Mouse (Mus musculus) WW6 (cell line): ENCODE results near the gene Hoxd10.

ENCODE experiments used
- DNase-seq: peaks from one replicate; pipeline ENCODE4 v3.0.0-alpha.2; 2013; ENCODE audit warnings: low read depth, low spot score

Gene Hoxd10

DNA sequence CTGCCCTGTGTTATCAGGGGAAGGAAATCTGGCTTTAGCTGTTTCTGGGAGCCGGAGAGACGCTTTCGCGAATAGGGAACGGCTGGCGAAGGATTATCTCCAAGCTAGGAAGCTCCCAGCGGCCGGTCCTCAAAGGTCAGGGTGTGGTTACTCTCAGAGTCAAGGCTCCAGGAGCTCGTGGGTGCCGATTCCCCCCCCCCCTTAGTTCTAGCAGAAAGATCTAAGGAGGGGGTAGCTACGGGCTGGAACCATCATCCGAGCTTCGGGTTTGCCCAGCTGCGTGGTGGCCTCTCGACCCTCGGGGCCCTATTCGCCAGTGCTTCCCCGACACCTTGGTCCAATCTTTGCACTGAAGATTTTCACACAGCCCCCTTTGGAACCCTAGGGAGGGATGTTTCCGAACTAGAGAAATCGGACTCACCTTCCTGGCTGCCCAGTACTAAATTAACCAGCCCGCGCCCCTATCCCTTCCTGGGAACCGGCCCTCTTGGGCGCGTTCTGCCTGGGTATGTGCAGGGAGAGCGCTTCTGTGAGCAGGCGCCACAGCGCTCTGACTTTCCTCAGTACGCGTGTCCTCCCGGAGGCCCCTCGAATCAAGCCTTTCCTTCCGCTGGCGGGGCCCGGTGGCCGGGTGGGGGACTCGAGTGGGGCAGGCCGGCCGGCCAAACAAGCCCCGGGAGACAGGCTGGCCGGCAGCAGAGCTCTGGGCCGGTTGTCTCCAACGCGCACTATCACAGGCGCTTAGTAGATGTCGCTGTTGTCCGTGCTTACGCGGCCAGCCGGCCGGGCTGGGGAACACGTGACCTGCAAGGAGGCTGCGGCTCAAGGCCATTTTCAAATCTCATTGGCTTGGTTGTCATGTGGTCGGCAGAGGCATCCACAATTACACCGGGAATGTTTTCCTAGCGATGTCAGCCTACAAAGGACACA is at the start of gene Hoxd10:
TSS of gene Hoxd10 (plus strand) at position 903 of the 930 bp plus-strand sequence.
- DNase-seq, result no peak

DNA sequence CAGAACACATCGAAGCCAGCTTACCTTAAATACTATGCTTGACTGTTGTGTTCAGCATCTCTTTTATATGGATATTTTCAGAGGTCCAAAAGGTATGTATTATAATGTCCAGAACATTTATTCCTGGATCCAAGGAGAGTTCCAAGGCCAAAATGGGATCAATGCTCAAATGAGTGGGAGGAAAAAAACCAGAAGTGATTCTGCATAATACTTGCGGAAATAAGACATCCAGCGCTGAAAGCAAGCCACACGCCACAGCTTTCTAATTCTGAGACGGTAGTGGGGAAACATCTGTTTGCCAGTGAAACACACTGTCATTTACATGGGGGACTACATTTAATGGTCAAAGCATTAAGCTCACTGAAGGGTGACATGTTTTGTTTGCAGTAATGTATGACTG is 49.3 kb upstream of the Hoxd10 start:
- no peak for DNase-seq

DNA sequence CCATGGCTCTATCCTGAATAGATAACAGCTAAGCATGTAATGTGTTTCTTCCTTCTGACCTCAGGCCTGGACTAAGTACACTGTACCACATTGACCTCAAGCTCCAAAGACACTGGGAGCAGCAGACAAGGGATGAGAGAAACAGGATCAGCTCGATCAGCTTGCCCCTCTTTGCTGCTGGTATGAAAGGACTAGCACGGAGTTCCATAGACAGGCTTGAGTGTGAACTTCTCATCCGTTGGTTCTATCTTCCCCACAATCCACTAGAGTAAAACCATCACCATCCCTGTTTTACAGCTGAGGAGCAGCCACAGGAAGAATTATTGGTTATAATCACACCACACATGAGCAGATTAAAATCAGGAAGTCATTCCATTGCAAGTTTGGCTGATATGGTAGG is 46.1 kb upstream of the Hoxd10 start:
- no peak for DNase-seq

GRCm38 (mm10) chr2:74647082-74647864 is 44.5 kb upstream of the Hoxd10 start:
- no peak for DNase-seq

- no peak for DNase-seq
Observed at GRCm38 (mm10) chr2:74652996-74653340, 38.8 kb upstream of the Hoxd10 start.

DNA sequence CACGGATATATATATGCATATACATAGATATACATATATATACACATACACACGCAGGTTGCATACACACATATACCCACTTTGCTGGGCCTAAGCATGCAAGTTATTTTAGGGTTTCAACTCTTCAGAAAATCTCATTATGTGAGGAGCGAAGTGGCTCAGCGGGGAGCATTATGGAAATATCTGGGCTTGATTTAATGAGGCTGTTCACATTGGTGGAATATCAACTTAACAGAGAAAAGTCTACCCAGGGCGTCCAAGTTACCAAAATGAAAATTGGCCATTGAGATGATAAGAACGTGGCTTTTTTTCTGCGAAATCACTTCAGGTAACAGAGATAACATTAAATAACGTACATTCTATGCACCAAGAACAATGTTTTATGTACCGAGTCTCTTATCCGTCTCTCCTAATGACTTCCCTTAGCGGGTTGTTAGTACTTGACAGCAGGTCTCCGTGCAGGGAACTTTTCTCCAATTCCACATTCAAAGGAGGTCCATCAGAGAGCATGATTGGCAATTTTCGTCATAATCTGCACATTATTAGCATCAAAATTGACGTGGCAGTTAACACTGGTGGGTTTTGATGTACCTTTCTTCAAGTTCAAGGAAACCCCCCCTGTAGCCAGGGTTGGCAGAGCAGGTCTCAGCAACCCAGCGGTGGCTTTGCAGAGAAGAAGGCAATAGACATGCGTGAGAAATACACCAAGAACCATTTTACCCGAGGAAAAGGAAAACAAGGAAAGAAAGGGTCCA is 37.8 kb upstream of the Hoxd10 start:
- no peak for DNase-seq

GRCm38 (mm10) chr2:74654743-74655419 is 36.8 kb upstream of the Hoxd10 start:
- no peak for DNase-seq

GRCm38 (mm10) chr2:74655420-74655781 is 36.3 kb upstream of the Hoxd10 start:
- DNase-seq, result no peak

DNA sequence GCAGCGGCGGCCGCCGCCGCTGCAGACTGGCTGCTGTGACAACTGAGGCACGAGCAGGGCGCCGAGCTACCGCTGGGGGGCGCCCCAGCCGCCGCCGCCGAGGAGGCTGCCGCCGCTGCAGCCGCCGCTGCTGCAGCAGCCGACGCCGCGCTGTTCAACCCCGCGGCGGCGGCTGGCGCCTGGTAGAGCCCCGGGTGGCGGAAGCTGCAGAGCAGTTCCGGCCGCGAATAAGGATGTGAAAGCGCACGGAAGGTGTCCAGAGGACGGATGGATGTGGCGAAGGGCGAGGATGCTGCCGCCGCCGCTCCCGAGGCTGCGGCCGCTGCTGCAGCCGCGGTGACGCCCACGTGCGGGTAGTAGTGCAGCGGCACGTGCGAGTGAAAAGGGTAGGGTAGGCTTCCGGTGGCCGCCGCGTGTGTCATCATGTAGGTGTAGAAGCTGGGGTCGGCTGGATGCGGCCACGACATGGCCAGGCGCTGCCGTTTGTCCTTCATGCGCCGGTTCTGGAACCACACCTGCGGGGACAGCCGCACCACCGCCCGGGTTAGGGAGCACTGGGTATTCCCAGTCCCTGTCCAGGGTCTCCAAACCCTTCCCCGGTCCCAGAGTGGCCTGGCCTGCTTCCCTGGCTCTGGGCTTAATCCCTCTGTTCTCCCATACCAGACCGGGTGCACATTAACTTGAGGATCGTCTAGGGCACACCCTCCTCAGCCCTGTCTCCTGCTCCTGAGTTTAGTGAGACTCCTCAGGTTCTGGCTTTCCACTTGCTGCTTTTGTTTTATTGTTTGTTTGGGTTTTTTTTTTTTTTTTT is 35.7 kb upstream of the Hoxd10 start:
- no peak for DNase-seq

- DNase-seq, result no peak
Observed at GRCm38 (mm10) chr2:74656632-74657021, 35.1 kb upstream of the Hoxd10 start.

- no peak for DNase-seq
Observed at GRCm38 (mm10) chr2:74657251-74658023, 34.3 kb upstream of the Hoxd10 start.

GRCm38 (mm10) chr2:74658024-74658666 is 33.6 kb upstream of the Hoxd10 start:
- DNase-seq, result no peak

DNA sequence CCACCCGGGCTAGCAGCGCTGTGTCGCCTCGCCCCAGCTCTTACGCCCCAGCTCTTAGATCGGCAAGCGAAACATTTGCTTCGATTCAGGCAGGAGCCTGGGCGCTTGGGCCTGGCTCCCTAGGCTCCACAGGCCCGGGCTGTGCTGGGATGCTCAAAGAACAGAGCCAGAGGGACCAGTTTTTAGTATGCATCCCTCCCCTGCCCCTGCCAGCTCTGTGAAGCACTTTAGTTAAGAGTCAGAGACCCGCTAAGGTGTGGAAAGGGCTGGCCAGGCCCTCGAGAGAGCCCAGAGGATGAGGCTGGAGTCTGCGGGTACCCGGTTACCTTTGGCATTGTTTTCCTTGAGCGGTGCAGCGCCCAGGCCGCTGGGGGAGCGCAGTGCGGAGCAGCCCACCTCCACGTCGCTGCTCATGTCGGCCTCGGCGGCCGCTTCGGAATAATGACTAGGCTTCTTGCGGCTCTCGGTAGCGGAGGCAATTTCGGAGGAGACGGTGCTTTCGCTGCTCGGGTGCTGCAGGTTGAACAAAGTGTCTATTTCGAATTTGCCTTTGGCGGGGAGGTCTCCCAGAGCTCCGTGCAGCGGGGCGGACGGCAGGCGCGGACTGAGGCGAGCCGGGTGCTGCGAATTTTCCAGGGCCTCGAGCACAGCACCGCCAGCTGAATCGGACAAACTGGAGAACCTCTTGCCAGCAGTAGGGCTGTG is 32.9 kb upstream of the Hoxd10 start:
- DNase-seq, result no peak

DNA sequence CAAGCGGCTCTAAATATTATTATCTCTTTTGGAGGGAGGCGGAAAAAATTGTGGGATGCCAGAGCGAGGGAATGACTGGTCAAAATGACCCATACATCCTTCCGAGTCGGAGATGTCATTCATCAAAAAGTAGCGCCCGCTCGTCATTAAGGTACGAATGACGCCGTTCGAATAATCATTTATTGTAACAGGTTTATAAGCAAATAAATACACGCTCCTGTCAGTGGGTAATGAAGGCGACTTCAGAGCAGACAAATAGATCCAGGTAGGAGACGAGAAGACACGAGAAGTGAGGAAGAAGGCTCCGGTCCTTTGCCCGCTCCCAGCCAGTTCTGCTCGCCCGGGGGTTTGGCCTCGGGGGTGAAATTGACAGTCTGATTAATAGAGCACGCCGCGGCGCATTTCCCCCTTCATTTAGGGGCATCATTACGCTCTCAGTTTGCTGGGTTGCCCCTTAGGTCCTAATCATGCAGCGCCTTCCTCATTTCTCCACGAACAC is 32.2 kb upstream of the Hoxd10 start, which contains the start of gene Evx2:
TSS of gene Evx2 (minus strand) at position 51 of the 499 bp plus-strand sequence.
- no peak for DNase-seq

GRCm38 (mm10) chr2:74660421-74661375 is 31.0 kb upstream of the Hoxd10 start:
- no peak for DNase-seq

GRCm38 (mm10) chr2:74661685-74662084 is 30.0 kb upstream of the Hoxd10 start:
- no peak for DNase-seq

DNA sequence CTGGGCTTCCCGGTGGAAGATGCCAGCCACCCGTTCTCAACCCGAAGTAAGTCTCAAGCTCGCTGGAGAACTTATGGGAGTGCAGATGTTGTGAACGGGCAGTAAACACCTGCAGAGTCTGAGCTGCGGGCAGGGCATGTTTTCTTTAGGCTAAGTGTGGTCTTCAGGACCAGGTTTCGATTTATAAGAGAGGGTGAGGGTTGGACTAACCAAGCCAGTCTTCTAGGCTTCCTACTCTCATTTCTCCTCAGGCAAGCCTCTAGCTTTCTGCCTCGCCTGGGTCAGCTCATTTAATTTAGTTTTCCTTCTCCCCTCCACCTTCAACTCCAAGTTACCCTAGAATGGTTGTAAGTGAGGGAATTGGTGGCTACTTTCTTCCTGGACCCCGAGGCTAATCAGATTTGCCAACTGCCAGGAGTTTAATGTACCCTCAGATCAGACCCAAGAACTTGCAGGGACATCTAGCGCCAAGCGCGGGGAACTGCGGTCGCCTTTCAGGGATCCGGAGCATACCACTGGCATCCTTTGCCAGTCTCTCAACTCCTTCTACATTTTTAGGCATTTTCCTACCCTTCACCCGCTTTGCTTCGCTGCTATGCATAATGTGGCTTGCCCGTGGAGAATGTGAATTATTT is 28.3 kb upstream of the Hoxd10 start:
- DNase-seq, result no peak
